Mouse (Mus musculus) erythroblast, embryonic 14.5 days (primary cell): Measurements from ENCODE around the gene A630095N17Rik.

Experiments used
- GATA1 ChIP-seq: IDR thresholded peaks from 2 replicates; pipeline ENCODE4 v1.6.1; 2012; ENCODE audit warnings: low read length, inconsistent platforms, mixed read lengths
- TAL1 ChIP-seq: IDR thresholded peaks from 3 replicates; pipeline ENCODE4 v1.6.1; 2012; ENCODE audit warnings: low read length, inconsistent platforms, mixed read lengths

GRCm38 (mm10) chr1:75248041-75248772 lies 16.3 kb upstream of the A630095N17Rik start:
- no peak for TF ChIP-seq TAL1
- TF ChIP-seq GATA1: no peak
